Mouse (Mus musculus) stomach, postnatal 0 days (tissue): ENCODE results near the gene Nbea. TPM values are rescaled to one million over a fixed set of nuclear protein-coding genes. Genes with fewer than 3 reads are reported as not detected.

ENCODE experiments used
- ATAC-seq: fragments of 200-750 bp; cut with Nextera tagmentation; 2 replicates; pipeline ENCODE4 v1.8.0; 2017; ENCODE audit not compliant: low FRiP score, low TSS enrichment
- DNase-seq: peaks from one replicate; pipeline ENCODE4 v3.0.0-alpha.2; 2016; ENCODE audit warnings: low spot score
- H3K27ac ChIP-seq: fragments of 300-500 bp; sonication (generic); replicated peaks from 2 replicates; pipeline ENCODE4 v1.5.1; 2014; ENCODE audit warnings: mild to moderate bottlenecking, control low read depth
- H3K27me3 ChIP-seq: fragments of 300-500 bp; sonication (generic); 2 replicates; pipeline ENCODE4 v1.6.1; 2014; ENCODE audit warnings: low read length; ENCODE audit not compliant: control insufficient read depth, insufficient read depth
- H3K36me3 ChIP-seq: fragments of 300-500 bp; sonication (generic); 2 replicates; pipeline ENCODE4 v1.6.1; 2014; ENCODE audit warnings: low read length, mixed read lengths; ENCODE audit not compliant: control insufficient read depth, insufficient read depth
- H3K4me1 ChIP-seq: fragments of 300-500 bp; sonication (generic); replicated peaks from 2 replicates; pipeline ENCODE4 v1.6.1; 2014; ENCODE audit warnings: antibody characterized with exemption; ENCODE audit not compliant: control insufficient read depth, insufficient read depth
- H3K4me2 ChIP-seq: fragments of 300-500 bp; sonication (generic); replicated peaks from 2 replicates; pipeline ENCODE4 v1.6.1; 2014; ENCODE audit warnings: low read depth, mild to moderate bottlenecking, control low read depth, moderate library complexity
- H3K4me3 ChIP-seq: fragments of 300-500 bp; sonication (generic); 2 replicates; pipeline ENCODE4 v1.5.1; 2014; ENCODE audit warnings: low read depth, low read length, control low read depth
- H3K9ac ChIP-seq: fragments of 300-500 bp; sonication (generic); 2 replicates; pipeline ENCODE4 v1.6.1; 2014; ENCODE audit warnings: mild to moderate bottlenecking, low read length, control low read depth, mixed read lengths
- H3K9me3 ChIP-seq: fragments of 300-500 bp; sonication (generic); 2 replicates; pipeline ENCODE4 v1.6.1; 2016; ENCODE audit warnings: low read length; ENCODE audit not compliant: control insufficient read depth
- CTCF ChIP-seq: IDR thresholded peaks from 2 replicates; pipeline ENCODE4 v1.5.1; 2016; ENCODE audit warnings: antibody characterized with exemption, low read depth, mild to moderate bottlenecking, moderate library complexity
- EP300 ChIP-seq: optimal IDR thresholded peaks from 2 replicates; pipeline ENCODE3; 2016; ENCODE audit warnings: antibody characterized with exemption
- WGBS: fragments of 180-500 bp; shearing (Covaris S2); extraction: QIAGEN DNeasy Blood & Tissue Kit; methylation state at CpG from one replicate; pipeline ENCODE4 v1.1.7; 2014; 5-methylcytosine and 5-hydroxymethylcytosine counted together
- polyA plus RNA-seq: library from polyadenylated mRNA; unstranded; fragments of >200 nt; fragmentation: Nextera tagmentation; extraction: Ambion mirVana; gene quantifications from 2 replicates; pipeline ENCODE4 v1.2.1, GENCODE M21; 2015

Nbea gene
- polyA plus RNA-seq, 1 experiment from 2014 or later: 4.3 TPM

DNA sequence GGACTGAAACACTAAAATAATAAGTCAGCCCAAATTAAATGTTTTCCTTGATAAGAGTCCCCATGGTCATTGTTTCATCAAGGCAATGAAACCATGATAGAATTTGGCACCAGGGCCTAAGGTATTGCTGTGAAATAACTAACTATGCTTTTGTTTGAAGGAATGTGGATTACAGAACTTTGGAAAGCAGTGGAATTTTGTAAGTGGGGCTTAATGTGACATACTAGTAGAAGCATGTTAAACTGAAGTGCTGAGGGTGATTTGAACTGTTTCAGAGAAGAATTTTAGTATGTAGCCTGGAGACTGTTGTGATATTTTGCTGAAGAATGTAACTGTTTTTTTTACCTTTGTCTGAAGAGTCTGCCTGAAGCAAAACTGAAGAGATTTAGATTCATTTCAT is 66.9 kb downstream of the Nbea start:
- Histone ChIP-seq H3K27ac (no peak overlapping the region), H3K36me3 (no peaks in the 10 kb centered on the region), H3K4me3 (no peak overlapping the region), H3K9me3 (no peaks in the 10 kb centered on the region), H3K4me1 (no peaks in the 10 kb centered on the region), H3K27me3 (no peaks in the 10 kb centered on the region), H3K4me2 (no peak overlapping the region), H3K9ac (no peak overlapping the region)
- ATAC-seq (no peak), DNase-seq (no peak)
- TF ChIP-seq CTCF (no peak), EP300 (no peak)

DNA sequence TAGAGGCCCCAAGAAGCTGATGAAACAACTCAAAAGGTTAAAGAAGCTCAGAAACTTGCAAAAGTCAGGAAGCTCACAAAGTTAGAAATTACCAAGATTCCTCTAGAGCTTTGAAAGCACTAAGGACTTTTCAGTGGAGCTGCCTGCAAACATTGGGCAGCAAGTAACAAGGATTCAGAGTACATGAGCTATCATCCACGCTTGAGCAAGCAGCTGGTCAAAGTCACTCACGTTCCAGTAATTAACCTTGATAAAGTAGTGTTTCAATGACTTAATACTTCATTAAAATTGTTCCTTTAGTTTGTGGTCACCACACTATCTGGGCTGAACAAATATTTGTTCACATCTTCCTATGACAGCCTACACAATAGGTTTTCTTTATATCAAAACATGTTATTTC is 75.4 kb downstream of the Nbea start:
- H3K4me3 ChIP-seq: no peak overlapping the region
- WGBS: 57% methylated on average over 2 of the region's 2 CpGs

DNA sequence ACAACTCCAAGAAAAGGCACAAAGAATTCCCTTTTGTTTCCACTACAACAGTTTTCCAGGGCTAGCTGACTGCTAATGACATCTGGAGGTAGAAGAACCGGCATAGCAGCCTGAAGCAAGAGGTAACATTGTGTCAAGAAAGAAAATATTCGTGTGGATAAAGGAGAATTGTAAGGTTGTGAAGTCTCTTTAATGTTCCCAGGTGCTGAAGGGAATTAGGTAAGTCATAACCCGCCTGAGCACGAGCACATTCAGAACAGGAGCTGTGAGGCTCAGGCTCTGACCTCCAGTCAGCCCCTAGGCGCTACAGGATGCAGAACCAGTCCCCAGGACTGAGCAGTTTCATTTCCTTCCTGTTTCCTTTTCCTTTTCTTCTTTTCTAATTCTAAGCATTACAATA is 86.4 kb downstream of the Nbea start:
- no peaks in the 10 kb centered on the region for H3K4me1 ChIP-seq
- DNase-seq: no peak
- TF ChIP-seq CTCF (no peak), EP300 (no peak)
- ATAC-seq: no peak
- H3K9ac ChIP-seq: no peak overlapping the region
- WGBS: 46% methylated on average over 5 of the region's 5 CpGs
- no peak overlapping the region for H3K27ac ChIP-seq
- H3K36me3 ChIP-seq: no peaks in the 10 kb centered on the region
- no peak overlapping the region for H3K4me3 ChIP-seq
- H3K9me3 ChIP-seq: no peaks in the 10 kb centered on the region
- H3K4me2 ChIP-seq: no peak overlapping the region
- no peaks in the 10 kb centered on the region for H3K27me3 ChIP-seq

More for the DNA sequence above, 75.4 kb downstream of the Nbea start:
- Histone ChIP-seq H3K27ac (no peak overlapping the region), H3K9me3 (no peaks in the 10 kb centered on the region), H3K9ac (no peak overlapping the region), H3K4me1 (no peaks in the 10 kb centered on the region), H3K4me2 (no peak overlapping the region), H3K27me3 (no peaks in the 10 kb centered on the region), H3K36me3 (no peaks in the 10 kb centered on the region)
- TF ChIP-seq EP300 (no peak), CTCF (no peak)
- DNase-seq (no peak), ATAC-seq (no peak)

DNA sequence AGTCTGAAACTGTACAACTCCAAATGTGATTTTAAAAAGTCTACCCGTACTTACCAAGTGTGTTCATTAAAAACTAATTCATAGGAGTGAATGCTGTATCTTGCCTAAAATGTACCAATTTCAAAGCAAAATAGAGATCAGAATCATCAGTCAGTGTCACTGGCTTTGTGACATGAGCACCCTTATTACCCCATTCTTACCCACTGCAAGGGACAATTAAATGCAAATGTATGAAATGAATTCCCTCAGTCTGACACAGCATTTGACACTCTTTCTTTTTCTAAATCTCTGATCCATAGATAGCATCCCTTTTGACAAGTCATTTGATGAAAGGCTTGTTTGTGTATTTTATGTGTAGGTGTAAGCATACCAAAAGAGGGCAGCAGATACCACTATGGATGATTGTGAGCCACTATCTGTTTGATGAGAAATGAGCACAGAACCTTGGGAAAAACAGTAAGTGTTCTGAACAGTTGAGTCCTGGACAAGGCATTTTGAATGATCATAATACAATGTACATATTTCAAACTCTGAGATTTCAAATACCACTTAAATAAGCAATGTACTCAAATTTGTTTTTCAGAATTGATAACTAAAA is 104.4 kb downstream of the Nbea start:
- no peaks in the 10 kb centered on the region for H3K36me3 ChIP-seq
- H3K4me1 ChIP-seq: no peaks in the 10 kb centered on the region
- no peak overlapping the region for H3K27ac ChIP-seq
- no peak overlapping the region for H3K4me3 ChIP-seq
- WGBS: 87% methylated on average over 1 of the region's 1 CpGs
- ATAC-seq (no peak), DNase-seq (no peak)
- no peak overlapping the region for H3K9ac ChIP-seq
- H3K4me2 ChIP-seq: no peak overlapping the region
- no peaks in the 10 kb centered on the region for H3K27me3 ChIP-seq
- no peaks in the 10 kb centered on the region for H3K9me3 ChIP-seq
- TF ChIP-seq CTCF (peak; percentile 69), EP300 (no peak)

DNA sequence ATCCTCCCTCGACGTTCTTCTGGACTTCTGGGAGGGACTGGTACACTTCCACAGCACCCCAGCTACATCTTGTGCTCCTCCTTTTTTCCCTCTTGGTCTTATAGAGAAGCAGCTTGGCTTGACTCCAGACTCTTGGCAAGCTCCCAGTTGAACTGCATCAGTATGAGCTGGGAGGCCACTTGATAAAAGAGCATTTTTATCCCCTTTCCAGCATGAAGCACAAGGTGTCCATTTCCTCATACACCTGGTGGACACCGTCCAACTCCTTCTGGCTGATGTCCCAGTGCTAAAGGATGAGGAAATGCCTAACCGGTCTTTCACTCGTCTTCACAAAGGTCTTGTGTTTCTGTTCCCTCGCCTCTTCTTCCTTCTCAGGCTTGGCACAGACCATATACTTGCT is 115.7 kb downstream of the Nbea start:
- H3K27me3 ChIP-seq: no peaks in the 10 kb centered on the region
- H3K4me1 ChIP-seq: no peaks in the 10 kb centered on the region
- 44% methylated on average over 6 of the region's 6 CpGs for WGBS
- no peak for ATAC-seq
- TF ChIP-seq CTCF (no peak), EP300 (no peak)
- H3K9ac ChIP-seq: no peak overlapping the region
- H3K27ac ChIP-seq: no peak overlapping the region
- no peaks in the 10 kb centered on the region for H3K9me3 ChIP-seq
- no peak overlapping the region for H3K4me2 ChIP-seq
- peak; percentile 26 for DNase-seq
- no peaks in the 10 kb centered on the region for H3K36me3 ChIP-seq
- H3K4me3 ChIP-seq: no peak overlapping the region

DNA sequence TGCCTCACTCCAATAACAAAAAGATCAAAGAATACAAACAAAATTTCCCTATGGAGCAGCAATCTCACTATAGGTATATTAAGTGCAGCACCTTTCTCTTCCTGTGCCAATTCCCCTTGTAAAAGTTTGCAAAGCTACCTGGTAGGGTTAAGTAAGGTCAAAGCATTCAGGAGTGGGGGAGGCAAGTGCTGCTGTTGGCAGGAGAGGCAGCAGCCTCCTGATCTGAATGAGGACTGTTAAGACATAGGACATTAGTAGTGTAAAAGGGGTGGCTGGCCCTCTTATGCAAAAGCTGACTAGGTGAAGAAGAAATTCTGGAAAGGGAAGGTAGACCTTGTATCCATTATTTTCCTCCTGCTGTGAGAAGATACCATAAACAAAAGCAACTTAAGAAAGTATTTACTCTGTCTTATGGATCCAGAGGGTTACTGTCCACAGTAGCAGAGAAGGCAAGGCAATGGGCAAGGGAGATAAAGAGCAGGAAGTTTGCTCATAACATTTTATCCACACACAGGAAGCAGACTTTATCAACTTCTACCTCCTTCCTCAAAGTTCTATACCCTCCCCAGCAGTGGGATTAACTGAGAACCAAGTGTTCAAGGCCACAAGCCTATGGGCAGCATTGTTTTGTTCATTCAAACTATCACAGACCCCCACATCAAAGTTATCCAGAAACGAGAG is 117.0 kb downstream of the Nbea start:
- no peak overlapping the region for H3K4me2 ChIP-seq
- H3K9ac ChIP-seq: no peak overlapping the region
- no peak overlapping the region for H3K4me3 ChIP-seq
- no peak for ATAC-seq
- no peak for DNase-seq
- no peaks in the 10 kb centered on the region for H3K9me3 ChIP-seq
- TF ChIP-seq EP300 (no peak), CTCF (no peak)
- H3K27me3 ChIP-seq: no peaks in the 10 kb centered on the region
- WGBS: 81% methylated on average over 1 of the region's 1 CpGs
- H3K36me3 ChIP-seq: no peaks in the 10 kb centered on the region
- H3K27ac ChIP-seq: no peak overlapping the region
- H3K4me1 ChIP-seq: no peaks in the 10 kb centered on the region
